Mouse (Mus musculus) lung, adult 2 months (tissue): Measurements from ENCODE around the gene 1600014C10Rik.

Experiments used
- CTCF ChIP-seq: fragments of 200-500 bp; IDR thresholded peaks from 2 replicates; pipeline ENCODE4 v1.5.1; 2011; ENCODE audit warnings: mild to moderate bottlenecking, low read length, control low read depth; ENCODE audit not compliant: insufficient read depth
- POLR2A ChIP-seq: fragments of 200-500 bp; IDR thresholded peaks from 2 replicates; pipeline ENCODE4 v1.6.1; 2011; ENCODE audit warnings: low read depth, mild to moderate bottlenecking, control low read depth, low read length, borderline replicate concordance; ENCODE audit errors: extremely low read depth

DNA sequence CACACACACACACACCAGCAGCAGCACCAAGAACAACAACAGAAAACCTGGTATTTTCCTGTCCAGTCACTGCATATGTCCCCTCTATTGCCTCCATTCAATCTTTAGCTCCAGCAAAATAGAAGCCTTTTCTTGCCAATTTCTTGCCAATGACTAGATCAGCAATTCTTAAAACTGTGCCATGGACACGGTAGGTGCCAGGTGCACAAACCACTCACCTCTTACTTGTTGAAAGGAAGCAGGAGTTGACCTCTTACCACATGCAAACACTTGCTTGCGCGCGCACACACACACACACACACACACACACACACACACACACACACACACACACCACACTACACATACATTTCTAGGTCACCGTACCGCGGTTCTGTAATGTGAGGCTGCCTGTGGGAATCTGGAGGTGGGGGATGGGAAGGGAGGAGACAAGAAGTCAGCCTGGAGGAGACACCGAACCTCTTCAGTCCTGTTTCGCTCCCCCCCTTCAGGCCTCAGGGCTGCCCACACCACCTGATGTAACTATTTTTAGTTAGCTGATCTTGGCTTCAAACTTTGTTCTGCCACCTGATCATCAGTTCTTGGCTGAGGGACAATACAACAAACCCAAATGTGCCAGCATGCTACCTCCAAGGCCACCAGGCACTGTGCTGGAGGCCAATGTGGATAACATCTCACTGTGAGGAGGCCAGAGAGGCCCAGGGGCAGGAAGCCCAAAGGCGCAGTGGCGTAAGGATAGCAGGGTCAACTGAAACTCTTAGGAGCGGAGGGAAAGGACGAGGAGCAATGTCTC lies 41.8 kb downstream of the 1600014C10Rik start:
- TF ChIP-seq CTCF, result no peak
- TF ChIP-seq POLR2A, result no peak
